Mouse (Mus musculus) heart, embryonic 13.5 days (tissue): ENCODE measurements around the gene Pum1. TPM values are rescaled to one million over a fixed set of nuclear protein-coding genes. Genes with fewer than 3 reads are reported as not detected.
A peak's percentile ranks its signal among the peaks of the same experiment; 100 is the strongest.
"Not testable (repeated sequence)": the region's sequence is repeated elsewhere in the genome, so short reads cannot be mapped to it uniquely, and the experiment has no call there.

Experiments
- ATAC-seq: fragments of 200-750 bp; cut with Nextera tagmentation; 2 replicates; pipeline ENCODE4 v1.8.0; 2017; ENCODE audit warnings: moderate TSS enrichment; ENCODE audit not compliant: insufficient number of reproducible peaks, low FRiP score, low TSS enrichment; ENCODE audit errors: extremely low read depth
- H3K27ac ChIP-seq: fragments of 300-500 bp; sonication (generic); replicated peaks from 2 replicates; pipeline ENCODE4 v1.5.1; 2015; ENCODE audit warnings: moderate library complexity, mild to moderate bottlenecking, inconsistent platforms
- H3K27me3 ChIP-seq: fragments of 300-500 bp; sonication (generic); replicated peaks from 2 replicates; pipeline ENCODE4 v1.6.1; 2015; ENCODE audit warnings: mild to moderate bottlenecking, inconsistent platforms
- H3K36me3 ChIP-seq: fragments of 300-500 bp; sonication (generic); 2 replicates; pipeline ENCODE4 v1.6.1; 2015; ENCODE audit warnings: mild to moderate bottlenecking, inconsistent platforms
- H3K4me1 ChIP-seq: fragments of 300-500 bp; sonication (generic); 2 replicates; pipeline ENCODE4 v1.6.1; 2015; ENCODE audit warnings: inconsistent platforms
- H3K4me2 ChIP-seq: fragments of 300-500 bp; sonication (generic); 2 replicates; pipeline ENCODE4 v1.6.1; 2015; ENCODE audit warnings: inconsistent platforms, mild to moderate bottlenecking, moderate library complexity
- H3K4me3 ChIP-seq: fragments of 300-500 bp; sonication (generic); 2 replicates; pipeline ENCODE4 v1.5.1; 2015; ENCODE audit warnings: moderate library complexity, mild to moderate bottlenecking, inconsistent platforms
- H3K9ac ChIP-seq: fragments of 300-500 bp; sonication (generic); 2 replicates; pipeline ENCODE4 v1.6.1; 2015; ENCODE audit warnings: inconsistent platforms, mild to moderate bottlenecking, moderate library complexity
- H3K9me3 ChIP-seq: fragments of 300-500 bp; sonication (generic); 2 replicates; pipeline ENCODE4 v1.6.1; 2016; ENCODE audit warnings: inconsistent platforms
- WGBS: fragments of 180-500 bp; shearing (Covaris S2); methylation state at CpG from one replicate; pipeline ENCODE4 v1.1.7; 2015; ENCODE audit warnings: mixed read lengths; 5-methylcytosine and 5-hydroxymethylcytosine counted together
- polyA plus RNA-seq: library from polyadenylated mRNA; unstranded; fragments of >200 nt; fragmentation: Nextera tagmentation; extraction: Ambion mirVana; gene quantifications from 2 replicates; pipeline ENCODE4 v1.2.1, GENCODE M21; 2015

Pum1 gene
- polyA plus RNA-seq = 53.2 and 53.3 TPM in 2 replicates

GRCm38 (mm10) chr4:130662979-130663725 is at the start of gene Pum1:
Gene Pum1, plus strand, starts transcription at chr4:130663321.
- peak within 1 kb of the TSS; percentile 97 for H3K27ac ChIP-seq
- ATAC-seq = peak; percentile 82
- H3K4me1 ChIP-seq = peaks cover 37% of the 10 kb centered on the region
- H3K4me3 ChIP-seq = peak within 1 kb of the TSS; percentile 86
- H3K4me2 ChIP-seq = peak within 1 kb of the TSS; percentile 84
- peak within 1 kb of the TSS; percentile 97 for H3K9ac ChIP-seq
- H3K9me3 ChIP-seq = no peaks in the 10 kb centered on the region
- H3K36me3 ChIP-seq = peaks cover 3% of the 10 kb centered on the region; the same call in 1 of the 2 replicates
- WGBS = under 1% methylated on average over 90 of the region's 90 CpGs
- no peaks in the 10 kb centered on the region for H3K27me3 ChIP-seq

DNA sequence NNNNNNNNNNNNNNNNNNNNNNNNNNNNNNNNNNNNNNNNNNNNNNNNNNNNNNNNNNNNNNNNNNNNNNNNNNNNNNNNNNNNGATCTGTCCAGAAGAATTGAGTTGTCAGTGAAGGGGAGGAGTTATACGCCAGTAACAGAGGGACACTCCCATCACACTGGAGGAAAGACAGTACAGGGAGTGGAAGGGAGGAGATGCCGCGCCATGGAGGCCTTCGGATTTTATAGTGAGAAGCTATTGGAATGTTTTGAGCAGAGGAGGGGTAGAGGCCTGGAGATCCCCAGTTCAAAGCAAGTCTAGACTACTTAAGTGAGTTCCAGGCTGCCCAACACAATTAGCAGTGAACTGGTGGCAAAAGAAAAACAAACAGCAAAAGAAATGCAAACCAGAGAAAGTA is 33.7 kb upstream of the Pum1 start:
- Histone ChIP-seq H3K9me3 (no peaks in the 10 kb centered on the region), H3K4me3 (peak overlapping the region; percentile 41), H3K9ac (peak overlapping the region; percentile 73), H3K36me3 (no peaks in the 10 kb centered on the region), H3K27ac (peak overlapping the region; percentile 83), H3K4me1 (no peaks in the 10 kb centered on the region), H3K27me3 (no peaks in the 10 kb centered on the region), H3K4me2 (peak overlapping the region; percentile 66)
- ATAC-seq = peak; percentile 54; the same call in 1 of the 2 replicates
- WGBS = 6% methylated on average over 4 of the region's 4 CpGs

DNA sequence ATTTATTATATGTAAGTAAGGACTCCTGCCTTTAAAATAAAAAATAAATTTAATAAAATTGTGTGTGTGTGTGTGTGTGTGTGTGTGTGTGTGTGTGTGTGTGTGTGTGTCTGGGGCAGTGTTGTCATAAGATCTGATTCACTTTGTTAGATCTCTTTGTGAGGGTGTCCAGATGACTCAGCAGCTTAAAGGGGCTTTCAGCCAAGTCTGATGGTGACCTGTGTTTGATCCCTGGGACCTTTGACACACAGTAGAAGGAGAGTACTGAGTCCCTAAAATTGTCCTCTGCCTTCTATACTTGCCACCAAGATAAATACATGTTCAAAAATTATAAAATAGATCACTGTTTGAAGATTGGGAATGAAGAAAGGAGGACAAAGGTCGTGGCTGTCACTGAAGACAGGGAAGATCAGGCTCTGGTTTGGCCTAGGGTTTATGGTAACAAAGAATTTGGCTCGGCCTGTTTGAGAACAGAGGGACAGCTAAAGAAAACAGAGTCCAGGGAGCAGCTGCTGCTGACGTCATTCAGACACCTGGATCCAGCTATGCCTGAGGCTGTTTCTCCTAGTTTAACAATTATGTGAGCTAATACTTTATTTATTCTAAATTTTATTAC is 32.8 kb upstream of the Pum1 start:
- Histone ChIP-seq H3K9ac (no peak overlapping the region), H3K4me2 (no peak overlapping the region), H3K27me3 (no peaks in the 10 kb centered on the region), H3K27ac (no peak overlapping the region), H3K36me3 (no peaks in the 10 kb centered on the region), H3K4me1 (no peaks in the 10 kb centered on the region), H3K4me3 (no peak overlapping the region), H3K9me3 (no peaks in the 10 kb centered on the region)
- WGBS = 75% methylated on average over 3 of the region's 3 CpGs
- ATAC-seq = no peak

- H3K4me3 ChIP-seq, H3K27ac ChIP-seq, H3K4me1 ChIP-seq, H3K9me3 ChIP-seq, H3K9ac ChIP-seq, ATAC-seq, H3K27me3 ChIP-seq, H3K4me2 ChIP-seq, H3K36me3 ChIP-seq: not testable (repeated sequence)
- WGBS = 78% methylated on average over 3 of the region's 3 CpGs
Measured at GRCm38 (mm10) chr4:130635076-130635475, 28.0 kb upstream of the Pum1 start.

GRCm38 (mm10) chr4:130636761-130637160 is 26.4 kb upstream of the Pum1 start:
- Histone ChIP-seq H3K4me3 (no peak overlapping the region), H3K27me3 (no peaks in the 10 kb centered on the region), H3K4me1 (peaks cover 4% of the 10 kb centered on the region; the same call in 1 of the 2 replicates), H3K9me3 (no peaks in the 10 kb centered on the region), H3K4me2 (no peak overlapping the region), H3K9ac (no peak overlapping the region), H3K36me3 (no peaks in the 10 kb centered on the region), H3K27ac (no peak overlapping the region)
- ATAC-seq = no peak
- 71% methylated on average over 3 of the region's 3 CpGs for WGBS

DNA sequence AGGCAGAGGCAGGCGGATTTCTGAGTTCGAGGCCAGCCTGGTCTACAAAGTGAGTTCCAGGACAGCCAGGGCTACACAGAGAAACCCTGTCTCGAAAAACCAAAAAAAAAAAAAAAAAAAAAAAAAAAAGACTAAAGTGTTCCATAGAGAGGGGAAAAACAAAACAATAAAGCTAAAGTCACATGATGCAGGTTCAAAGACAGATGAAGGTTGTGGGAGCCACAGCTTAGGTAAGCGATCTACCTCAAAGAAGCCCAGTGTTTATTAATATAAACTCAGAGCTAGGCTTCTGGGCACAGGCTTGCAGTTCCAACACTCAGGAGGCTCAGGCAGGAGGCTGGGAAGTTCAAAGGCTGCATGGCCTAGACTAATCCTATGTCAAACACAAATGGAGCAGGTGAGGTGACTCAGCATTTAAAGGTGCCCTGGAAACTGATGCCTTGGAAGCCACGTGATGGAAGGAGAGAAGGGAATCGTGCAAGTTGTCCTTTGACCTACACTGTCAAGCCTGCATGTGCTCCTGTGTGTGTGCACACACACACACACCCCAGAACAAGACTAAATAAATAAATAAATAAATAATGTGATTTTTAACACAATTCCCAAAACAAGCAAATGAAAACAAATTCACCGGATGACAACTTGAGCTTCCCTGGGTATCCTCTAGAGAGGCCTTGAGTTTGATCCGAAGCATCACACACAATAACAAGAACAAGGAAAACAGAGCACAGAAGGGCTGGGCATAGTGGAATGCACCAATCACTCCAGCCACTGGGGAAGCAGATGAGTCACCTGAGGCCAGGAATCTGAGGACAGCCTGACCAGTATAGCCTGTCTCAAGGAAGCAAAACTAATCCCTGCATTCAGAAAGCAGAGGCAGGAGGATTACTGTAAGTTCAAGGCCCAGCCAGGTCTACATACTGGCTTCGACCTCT is 25.4 kb upstream of the Pum1 start:
- peaks cover 4% of the 10 kb centered on the region; the same call in 1 of the 2 replicates for H3K4me1 ChIP-seq

GRCm38 (mm10) chr4:130640031-130640717 is 22.9 kb upstream of the Pum1 start:
- H3K9ac ChIP-seq = no peak overlapping the region
- WGBS = 69% methylated on average over 9 of the region's 9 CpGs
- no peaks in the 10 kb centered on the region for H3K36me3 ChIP-seq
- ATAC-seq = no peak
- H3K4me2 ChIP-seq = no peak overlapping the region
- H3K27ac ChIP-seq = no peak overlapping the region
- peaks cover 4% of the 10 kb centered on the region; the same call in 1 of the 2 replicates for H3K4me1 ChIP-seq
- no peak overlapping the region for H3K4me3 ChIP-seq
- H3K9me3 ChIP-seq = no peaks in the 10 kb centered on the region
- no peaks in the 10 kb centered on the region for H3K27me3 ChIP-seq

More for the DNA sequence above, 25.4 kb upstream of the Pum1 start:
- no peaks in the 10 kb centered on the region for H3K36me3 ChIP-seq
- no peak overlapping the region for H3K9ac ChIP-seq
- no peak; the same call in 1 of the 2 replicates for ATAC-seq
- no peak overlapping the region for H3K4me2 ChIP-seq
- no peak overlapping the region for H3K4me3 ChIP-seq
- no peak overlapping the region for H3K27ac ChIP-seq
- H3K27me3 ChIP-seq = no peaks in the 10 kb centered on the region
- no peaks in the 10 kb centered on the region for H3K9me3 ChIP-seq
- WGBS = 82% methylated on average over 8 of the region's 9 CpGs

- Histone ChIP-seq H3K4me2 (no peak overlapping the region), H3K9ac (no peak overlapping the region), H3K36me3 (no peaks in the 10 kb centered on the region), H3K27ac (no peak overlapping the region), H3K4me3 (no peak overlapping the region), H3K27me3 (no peaks in the 10 kb centered on the region), H3K9me3 (no peaks in the 10 kb centered on the region), H3K4me1 (peaks cover 4% of the 10 kb centered on the region; the same call in 1 of the 2 replicates)
- 79% methylated on average over 5 of the region's 5 CpGs for WGBS
- ATAC-seq = no peak
Measured at GRCm38 (mm10) chr4:130642468-130642867, 20.7 kb upstream of the Pum1 start.

- no peaks in the 10 kb centered on the region for H3K4me1 ChIP-seq
- H3K27ac ChIP-seq = no peak overlapping the region
- ATAC-seq = no peak
- no peaks in the 10 kb centered on the region for H3K27me3 ChIP-seq
- 79% methylated on average over 1 of the region's 1 CpGs for WGBS
- H3K36me3 ChIP-seq = no peaks in the 10 kb centered on the region
- no peak overlapping the region for H3K4me3 ChIP-seq
- H3K4me2 ChIP-seq = no peak overlapping the region
- H3K9ac ChIP-seq = no peak overlapping the region
- no peaks in the 10 kb centered on the region for H3K9me3 ChIP-seq
Measured at GRCm38 (mm10) chr4:130645426-130645825, 17.7 kb upstream of the Pum1 start.

DNA sequence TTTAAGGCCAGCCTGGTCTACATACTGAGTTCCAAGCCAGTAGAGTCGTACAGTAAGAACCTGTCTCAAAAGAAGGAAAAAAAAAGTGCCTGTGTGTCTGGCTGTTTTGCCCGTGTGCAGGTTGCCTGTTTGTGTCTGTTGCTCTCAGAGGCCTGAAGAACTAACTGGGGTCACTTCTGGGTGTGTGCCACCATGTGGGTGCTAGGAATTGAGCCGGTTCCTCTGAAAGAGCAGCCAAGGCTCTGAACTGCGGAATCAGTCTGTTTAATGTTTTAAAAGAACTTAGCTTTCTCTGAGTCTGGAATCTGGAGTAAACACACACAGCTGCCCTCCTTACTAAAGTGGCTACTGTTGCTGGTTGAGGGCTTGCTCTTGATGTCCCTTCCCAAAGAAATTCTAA is 11.8 kb upstream of the Pum1 start:
- no peak overlapping the region for H3K4me3 ChIP-seq
- H3K36me3 ChIP-seq = no peaks in the 10 kb centered on the region
- H3K4me1 ChIP-seq = no peaks in the 10 kb centered on the region
- no peaks in the 10 kb centered on the region for H3K9me3 ChIP-seq
- 76% methylated on average over 4 of the region's 4 CpGs for WGBS
- H3K4me2 ChIP-seq = no peak overlapping the region
- ATAC-seq = no peak
- H3K27me3 ChIP-seq = no peaks in the 10 kb centered on the region
- no peak overlapping the region for H3K27ac ChIP-seq
- no peak overlapping the region for H3K9ac ChIP-seq
